Mouse (Mus musculus) cortical plate, adult 2 months (tissue): Measurements from ENCODE around the gene Tbxas1.

Experiments used
- CTCF ChIP-seq: fragments of 200-500 bp; IDR thresholded peaks from 2 replicates; pipeline ENCODE4 v1.5.1; 2011; ENCODE audit warnings: mild to moderate bottlenecking, control low read depth, low read length; ENCODE audit not compliant: insufficient read depth; ENCODE audit errors: extremely low read depth
- POLR2A ChIP-seq: fragments of 200-500 bp; IDR thresholded peaks from 2 replicates; pipeline ENCODE4 v1.6.1; 2011; ENCODE audit warnings: mild to moderate bottlenecking, low read length, control low read depth; ENCODE audit not compliant: insufficient read depth; ENCODE audit errors: extremely low read depth

GRCm38 (mm10) chr6:38966839-38967238 is 91.6 kb downstream of the Tbxas1 start:
- TF ChIP-seq CTCF, result no peak
- no peak for TF ChIP-seq POLR2A
